Mouse (Mus musculus): ENCODE results near the gene Itga2b. TPM values are rescaled to one million over a fixed set of nuclear protein-coding genes. Genes with fewer than 3 reads are reported as not detected.

Gene Itga2b
- total and polyA plus RNA-seq, 3 experiments = 27.3 to 72.3 (median 27.8) TPM

DNA sequence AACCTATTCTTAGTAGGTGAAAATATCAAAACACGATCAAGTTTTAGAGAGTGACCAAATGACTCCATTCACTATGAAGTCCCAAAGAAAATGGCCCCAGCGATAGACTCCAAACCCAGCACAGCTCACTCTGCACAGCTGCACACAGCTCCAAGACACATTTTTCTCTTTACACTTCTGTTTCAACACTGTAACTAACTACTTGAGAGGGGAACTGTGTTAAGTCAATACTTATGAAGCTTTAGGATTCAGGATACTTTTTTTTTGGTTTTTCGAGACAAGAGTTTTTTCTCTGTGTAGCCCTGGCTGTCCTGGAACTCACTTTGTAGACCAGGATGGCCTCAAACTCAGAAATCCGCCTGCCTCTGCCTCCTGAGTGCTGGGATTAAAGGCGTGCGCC, 25.2 kb upstream of the Itga2b start:
- no peak for ATAC-seq (ENCODE audit: extremely low read depth, insufficient number of reproducible peaks, low FRiP score, poor library complexity, severe bottlenecking)
- H3K4me1 ChIP-seq (ENCODE audit: insufficient read depth, low read depth, low read length) = peaks cover 7% of the 10 kb centered on the region
- H3K9me3 ChIP-seq (replicated peaks) = no peaks in the 10 kb centered on the region
- H3K36me3 ChIP-seq (replicated peaks) = peaks cover 72% of the 10 kb centered on the region
- no peak for TF ChIP-seq GATA2 (IDR thresholded peaks at IDR 0.05; ENCODE audit: borderline replicate concordance, low read depth, low read length)
- TF ChIP-seq POLR2AphosphoS5 (IDR thresholded peaks at IDR 0.05; ENCODE audit: insufficient replicate concordance, low read depth, low read length) = no peak
- TF ChIP-seq TAL1 (conservative IDR thresholded peaks at IDR 0.05; ENCODE audit: low read depth, low read length) = no peak
- TF ChIP-seq CTCF (IDR thresholded peaks at IDR 0.05; ENCODE audit: low read depth, low read length) = no peak
- TF ChIP-seq GATA1 (IDR thresholded peaks at IDR 0.05; ENCODE audit: borderline replicate concordance, low read length) = no peak
- H3K27me3 ChIP-seq (ENCODE audit: insufficient read depth, low read length) = no peaks in the 10 kb centered on the region
- H3K4me3 ChIP-seq (ENCODE audit: low read depth, low read length) = no peak overlapping the region
- no peak for DNase-seq (ENCODE audit: low spot score)

- peaks cover 71% of the 10 kb centered on the region for H3K36me3 ChIP-seq (replicated peaks)
- H3K27me3 ChIP-seq (ENCODE audit: insufficient read depth, low read length) = no peaks in the 10 kb centered on the region
- ATAC-seq (ENCODE audit: extremely low read depth, insufficient number of reproducible peaks, low FRiP score, poor library complexity, severe bottlenecking) (no peak), DNase-seq (ENCODE audit: low spot score) (no peak)
- H3K4me1 ChIP-seq (ENCODE audit: insufficient read depth, low read depth, low read length) = peaks cover 12% of the 10 kb centered on the region
- H3K4me3 ChIP-seq (ENCODE audit: low read depth, low read length) = no peak overlapping the region
- TF ChIP-seq CTCF (IDR thresholded peaks at IDR 0.05; ENCODE audit: low read depth, low read length) (no peak), GATA1 (IDR thresholded peaks at IDR 0.05; ENCODE audit: borderline replicate concordance, low read length) (no peak), GATA2 (IDR thresholded peaks at IDR 0.05; ENCODE audit: borderline replicate concordance, low read depth, low read length) (no peak), TAL1 (conservative IDR thresholded peaks at IDR 0.05; ENCODE audit: low read depth, low read length) (no peak), POLR2AphosphoS5 (IDR thresholded peaks at IDR 0.05; ENCODE audit: insufficient replicate concordance, low read depth, low read length) (no peak)
- no peaks in the 10 kb centered on the region for H3K9me3 ChIP-seq (replicated peaks)
These were observed 24.2 kb upstream of the Itga2b start for GRCm38 (mm10) chr11:102494063-102494650.

DNA sequence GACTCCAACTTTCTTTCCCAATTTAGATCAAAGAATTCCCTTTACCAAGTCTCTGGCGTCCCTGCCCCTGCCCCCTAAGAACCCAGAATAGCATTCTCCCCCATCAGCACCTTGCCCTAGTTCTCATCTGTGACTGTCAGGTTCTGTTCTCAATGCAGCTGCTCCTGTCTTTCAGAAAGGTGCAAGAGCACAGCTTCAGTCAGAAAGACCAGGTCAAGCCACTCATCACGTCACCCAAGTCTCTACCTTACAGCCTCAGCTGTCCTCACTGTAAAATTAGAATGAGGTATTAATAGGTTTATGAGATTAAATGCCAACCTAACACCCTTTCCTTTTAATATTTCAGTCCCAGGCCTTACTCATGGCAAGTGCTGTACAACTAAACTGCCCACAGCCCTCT, 23.3 kb upstream of the Itga2b start:
- H3K9me3 ChIP-seq (replicated peaks) = no peaks in the 10 kb centered on the region
- ATAC-seq (ENCODE audit: extremely low read depth, insufficient number of reproducible peaks, low FRiP score, poor library complexity, severe bottlenecking) = no peak
- H3K27me3 ChIP-seq (ENCODE audit: insufficient read depth, low read length) = no peaks in the 10 kb centered on the region
- H3K4me1 ChIP-seq (ENCODE audit: insufficient read depth, low read depth, low read length) = peaks cover 19% of the 10 kb centered on the region
- TF ChIP-seq CTCF (IDR thresholded peaks at IDR 0.05; ENCODE audit: low read depth, low read length) (no peak), GATA2 (IDR thresholded peaks at IDR 0.05; ENCODE audit: borderline replicate concordance, low read depth, low read length) (no peak), GATA1 (IDR thresholded peaks at IDR 0.05; ENCODE audit: borderline replicate concordance, low read length) (no peak), POLR2AphosphoS5 (IDR thresholded peaks at IDR 0.05; ENCODE audit: insufficient replicate concordance, low read depth, low read length) (no peak), TAL1 (conservative IDR thresholded peaks at IDR 0.05; ENCODE audit: low read depth, low read length) (no peak)
- peaks cover 65% of the 10 kb centered on the region for H3K36me3 ChIP-seq (replicated peaks)
- H3K4me3 ChIP-seq (ENCODE audit: low read depth, low read length) = no peak overlapping the region
- DNase-seq (ENCODE audit: low spot score) = no peak

DNA sequence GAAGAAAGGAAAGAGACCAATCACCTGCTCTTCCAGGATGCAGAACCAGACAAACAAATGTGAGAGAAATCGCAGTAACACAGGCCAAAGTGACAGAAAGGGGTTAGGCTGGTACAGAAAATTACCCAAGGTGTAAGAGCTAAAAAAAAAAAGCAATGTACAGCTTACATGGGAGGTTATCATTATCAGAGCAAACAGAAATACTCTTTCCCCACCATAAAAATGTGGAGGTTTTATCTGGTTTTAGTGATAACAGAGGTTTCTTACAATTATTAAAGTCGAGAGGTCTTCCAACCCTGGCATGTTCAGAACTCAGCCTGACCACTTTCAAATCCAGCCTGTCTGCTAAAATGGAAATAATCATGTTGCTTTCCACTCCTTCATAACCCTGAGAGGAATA, 18.0 kb upstream of the Itga2b start:
- no peak for TF ChIP-seq GATA2 (IDR thresholded peaks at IDR 0.05; ENCODE audit: borderline replicate concordance, low read depth, low read length)
- TF ChIP-seq TAL1 (conservative IDR thresholded peaks at IDR 0.05; ENCODE audit: low read depth, low read length) = peak; percentile 69
- H3K36me3 ChIP-seq (replicated peaks) = peaks cover 55% of the 10 kb centered on the region
- ATAC-seq (ENCODE audit: extremely low read depth, insufficient number of reproducible peaks, low FRiP score, poor library complexity, severe bottlenecking) (no peak), DNase-seq (ENCODE audit: low spot score) (no peak)
- no peak overlapping the region for H3K4me3 ChIP-seq (ENCODE audit: low read depth, low read length)
- no peaks in the 10 kb centered on the region for H3K27me3 ChIP-seq (ENCODE audit: insufficient read depth, low read length)
- H3K9me3 ChIP-seq (replicated peaks) = no peaks in the 10 kb centered on the region
- peaks cover 29% of the 10 kb centered on the region for H3K4me1 ChIP-seq (ENCODE audit: insufficient read depth, low read depth, low read length)

- no peak for ATAC-seq (ENCODE audit: extremely low read depth, insufficient number of reproducible peaks, low FRiP score, poor library complexity, severe bottlenecking)
- Histone ChIP-seq H3K9me3 (replicated peaks) (no peaks in the 10 kb centered on the region), H3K36me3 (replicated peaks) (peaks cover 57% of the 10 kb centered on the region), H3K27me3 (ENCODE audit: insufficient read depth, low read length) (no peaks in the 10 kb centered on the region), H3K4me1 (ENCODE audit: insufficient read depth, low read depth, low read length) (peaks cover 29% of the 10 kb centered on the region), H3K4me3 (ENCODE audit: low read depth, low read length) (no peak overlapping the region)
- no peak for DNase-seq (ENCODE audit: low spot score)
- TF ChIP-seq CTCF (IDR thresholded peaks at IDR 0.05; ENCODE audit: low read depth, low read length) = peak; percentile 34; the same call in 1 of the 2 replicates
- TF ChIP-seq GATA2 (IDR thresholded peaks at IDR 0.05; ENCODE audit: borderline replicate concordance, low read depth, low read length) = no peak
These were observed 16.9 kb upstream of the Itga2b start for GRCm38 (mm10) chr11:102486733-102487386.

DNA sequence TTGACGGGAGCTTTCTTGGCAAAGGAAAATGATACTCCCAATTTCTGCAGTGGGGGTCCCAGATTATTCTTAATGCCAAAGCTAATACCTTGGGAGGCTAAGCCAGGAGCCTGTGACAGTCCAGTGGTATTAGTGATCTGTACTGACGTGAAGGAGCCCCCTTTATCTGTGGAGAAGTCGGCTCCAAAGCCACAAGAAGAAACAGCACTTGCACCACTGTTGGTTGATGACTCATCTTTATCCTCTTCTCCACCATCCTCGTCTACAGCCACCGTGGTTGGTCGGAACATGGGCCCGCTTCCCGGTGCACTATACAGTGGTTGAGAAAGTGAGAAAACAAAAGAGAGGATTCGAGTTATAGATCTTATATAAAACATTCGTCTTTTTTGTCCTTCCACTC, 11.9 kb upstream of the Itga2b start:
- H3K27me3 ChIP-seq (ENCODE audit: insufficient read depth, low read length) = no peaks in the 10 kb centered on the region
- H3K4me3 ChIP-seq (ENCODE audit: low read depth, low read length) = no peak overlapping the region
- TF ChIP-seq POLR2AphosphoS5 (IDR thresholded peaks at IDR 0.05; ENCODE audit: insufficient replicate concordance, low read depth, low read length) = no peak
- TF ChIP-seq GATA1 (IDR thresholded peaks at IDR 0.05; ENCODE audit: borderline replicate concordance, low read length) = no peak
- no peak for TF ChIP-seq CTCF (IDR thresholded peaks at IDR 0.05; ENCODE audit: low read depth, low read length)
- no peak for TF ChIP-seq TAL1 (conservative IDR thresholded peaks at IDR 0.05; ENCODE audit: low read depth, low read length)
- no peak for TF ChIP-seq GATA2 (IDR thresholded peaks at IDR 0.05; ENCODE audit: borderline replicate concordance, low read depth, low read length)
- DNase-seq (ENCODE audit: low spot score) (no peak), ATAC-seq (ENCODE audit: extremely low read depth, insufficient number of reproducible peaks, low FRiP score, poor library complexity, severe bottlenecking) (no peak)
- H3K36me3 ChIP-seq (replicated peaks) = peaks cover 84% of the 10 kb centered on the region
- H3K9me3 ChIP-seq (replicated peaks) = no peaks in the 10 kb centered on the region
- peaks cover 3% of the 10 kb centered on the region; the same call in 1 of the 2 replicates for H3K4me1 ChIP-seq (ENCODE audit: insufficient read depth, low read depth, low read length)
